Mouse (Mus musculus) layer of hippocampus, adult 11-12 months (tissue): Measurements from ENCODE around the gene Gm42669.
A peak's percentile ranks its signal among the peaks of the same experiment; 100 is the strongest.

Experiments used
- DNase-seq: peaks from one replicate; pipeline ENCODE4 v3.0.0; 2022; ENCODE audit warnings: low spot score

The Gm42669 gene

GRCm38 (mm10) chr5:107521386-107521785 lies 14.0 kb downstream of the Gm42669 start:
- no peak for DNase-seq

GRCm38 (mm10) chr5:107521897-107522296 lies 14.5 kb downstream of the Gm42669 start:
- DNase-seq = peak; percentile 56

- peak; percentile 36 for DNase-seq
Observed at GRCm38 (mm10) chr5:107524281-107524680, 16.9 kb downstream of the Gm42669 start.

- no peak for DNase-seq
Observed at GRCm38 (mm10) chr5:107528856-107529255, 21.4 kb downstream of the Gm42669 start.

GRCm38 (mm10) chr5:107533590-107533989 lies 26.2 kb downstream of the Gm42669 start:
- DNase-seq = no peak

- DNase-seq = no peak
Observed at GRCm38 (mm10) chr5:107534581-107534980, 27.2 kb downstream of the Gm42669 start, which contains the start of gene 1700028K03Rik. TSS of gene 1700028K03Rik (plus strand) at chr5:107534709.

- no peak for DNase-seq
Observed at GRCm38 (mm10) chr5:107541696-107542095, 34.3 kb downstream of the Gm42669 start.

- no peak for DNase-seq
Observed at GRCm38 (mm10) chr5:107545927-107546326, 38.5 kb downstream of the Gm42669 start.

GRCm38 (mm10) chr5:107547955-107548354 lies 40.5 kb downstream of the Gm42669 start:
- DNase-seq = no peak

GRCm38 (mm10) chr5:107548444-107548843 lies 41.0 kb downstream of the Gm42669 start:
- no peak for DNase-seq

GRCm38 (mm10) chr5:107554336-107554735 lies 46.9 kb downstream of the Gm42669 start:
- no peak for DNase-seq

GRCm38 (mm10) chr5:107556969-107557368 lies 49.5 kb downstream of the Gm42669 start:
- DNase-seq = no peak

GRCm38 (mm10) chr5:107569148-107569547 lies 61.7 kb downstream of the Gm42669 start:
- no peak for DNase-seq

GRCm38 (mm10) chr5:107597301-107598077 lies 90.1 kb downstream of the Gm42669 start, which contains the start of the genes Rpap2 and Glmn:
TSS of gene Rpap2 (plus strand) at chr5:107597373.
TSS of gene Glmn (minus strand) at chr5:107597888.
- DNase-seq = peak; percentile 85

GRCm38 (mm10) chr5:107598380-107598779 lies 91.0 kb downstream of the Gm42669 start:
- DNase-seq = no peak

GRCm38 (mm10) chr5:107611224-107611623 lies 103.8 kb downstream of the Gm42669 start:
- DNase-seq = peak; percentile 73

- no peak for DNase-seq
Observed at GRCm38 (mm10) chr5:107617986-107618385, 110.6 kb downstream of the Gm42669 start.

GRCm38 (mm10) chr5:107621327-107621726 lies 113.9 kb downstream of the Gm42669 start:
- no peak for DNase-seq
